Mouse (Mus musculus) bone marrow, adult 2 months (tissue): ENCODE results near the gene Ythdf1.

Experiments
- CTCF ChIP-seq: fragments of 200-500 bp; IDR thresholded peaks from 2 replicates; pipeline ENCODE4 v1.5.1; 2011; ENCODE audit warnings: low read length, control low read depth; ENCODE audit not compliant: control insufficient read depth, insufficient read depth
- POLR2A ChIP-seq: fragments of 200-500 bp; IDR thresholded peaks from 2 replicates; pipeline ENCODE4 v1.6.1; 2011; ENCODE audit warnings: low read depth, mild to moderate bottlenecking, control low read depth, low read length, borderline replicate concordance; ENCODE audit not compliant: control insufficient read depth

DNA sequence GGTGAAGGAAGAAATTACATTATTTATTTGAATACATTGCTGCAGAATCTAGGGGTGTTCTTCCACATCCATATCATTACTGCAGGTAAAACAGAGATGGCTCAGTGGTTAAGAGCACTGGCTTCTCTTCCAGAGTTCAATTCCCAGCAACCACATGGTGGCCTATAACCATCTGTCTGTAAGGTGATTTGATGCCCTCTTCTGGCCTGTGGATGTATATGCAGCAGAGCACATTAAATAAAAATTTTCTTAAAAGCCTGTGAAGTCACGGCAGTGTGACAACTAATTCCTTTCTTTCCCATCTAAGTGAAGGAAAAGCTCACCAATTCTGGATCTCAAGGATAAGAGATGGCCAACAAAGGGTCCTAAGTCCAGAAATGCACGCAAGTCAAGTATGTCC is 18.7 kb downstream of the Ythdf1 start:
- no peak for TF ChIP-seq POLR2A
- TF ChIP-seq CTCF, result no peak
